Mouse (Mus musculus) forebrain, embryonic 10.5 days (tissue): ENCODE measurements at regions not wholly inside any gene's neighbourhood (a gene's known extent, or its start where the extent isn't known, plus 50 kb on each side); places are given as distances from the start of the nearest gene placed in this dataset.

Experiments used
- DNase-seq: peaks from one replicate; pipeline ENCODE4 v3.0.0-alpha.2; 2017; ENCODE audit warnings: low spot score; ENCODE audit errors: extremely low spot score
- H3K27ac ChIP-seq: fragments of 300-500 bp; sonication (generic); 2 replicates; pipeline ENCODE4 v1.5.1; 2016; ENCODE audit warnings: mild to moderate bottlenecking
- H3K27me3 ChIP-seq: fragments of 300-500 bp; sonication (generic); 2 replicates; pipeline ENCODE4 v1.6.1; 2016; ENCODE audit warnings: mild to moderate bottlenecking; ENCODE audit not compliant: poor library complexity, severe bottlenecking
- H3K36me3 ChIP-seq: fragments of 300-500 bp; sonication (generic); replicated peaks from 2 replicates; pipeline ENCODE4 v1.6.1; 2016; ENCODE audit warnings: mild to moderate bottlenecking, moderate library complexity
- H3K4me1 ChIP-seq: fragments of 300-500 bp; sonication (generic); 2 replicates; pipeline ENCODE4 v1.6.1; 2016
- H3K4me3 ChIP-seq: fragments of 300-500 bp; sonication (generic); 2 replicates; pipeline ENCODE4 v1.5.1; 2016; ENCODE audit warnings: mild to moderate bottlenecking, moderate library complexity
- H3K9me3 ChIP-seq: fragments of 300-500 bp; sonication (generic); 2 replicates; pipeline ENCODE4 v1.6.1; 2016; ENCODE audit warnings: mild to moderate bottlenecking, moderate library complexity
- WGBS: fragments of 180-500 bp; shearing (Covaris S2); methylation state at CpG from one replicate; pipeline ENCODE4 v1.1.7; 2016; 5-methylcytosine and 5-hydroxymethylcytosine counted together

DNA sequence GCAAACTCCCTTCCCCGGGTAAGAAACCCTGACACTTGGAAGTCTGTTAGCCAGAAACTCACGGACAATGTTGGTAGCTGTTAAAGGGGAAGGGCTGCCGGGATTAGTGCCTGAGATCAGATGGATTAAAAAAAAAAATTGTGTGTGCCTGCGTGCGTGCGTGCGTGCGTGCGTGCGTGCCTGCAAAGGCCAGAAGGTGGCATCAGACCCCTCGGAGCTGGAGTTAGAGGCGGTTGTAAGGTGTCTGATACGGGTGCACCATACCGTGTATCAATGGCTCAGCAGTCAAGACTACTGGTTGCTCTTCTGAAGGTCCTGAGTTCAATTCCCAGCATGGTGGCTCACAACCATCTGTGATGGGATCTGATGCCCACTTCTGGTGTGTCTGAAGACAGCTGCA, 59.0 kb upstream of the Ccdc167 start:
- no peak overlapping the region for H3K27ac ChIP-seq
- WGBS: 87% methylated on average over 14 of the region's 14 CpGs
- no peaks in the 10 kb centered on the region for H3K9me3 ChIP-seq
- no peaks in the 10 kb centered on the region for H3K36me3 ChIP-seq
- peaks cover 23% of the 10 kb centered on the region for H3K4me1 ChIP-seq
- H3K4me3 ChIP-seq: no peak overlapping the region
- H3K27me3 ChIP-seq: peaks cover 26% of the 10 kb centered on the region; the same call in 1 of the 2 replicates
- DNase-seq: no peak

DNA sequence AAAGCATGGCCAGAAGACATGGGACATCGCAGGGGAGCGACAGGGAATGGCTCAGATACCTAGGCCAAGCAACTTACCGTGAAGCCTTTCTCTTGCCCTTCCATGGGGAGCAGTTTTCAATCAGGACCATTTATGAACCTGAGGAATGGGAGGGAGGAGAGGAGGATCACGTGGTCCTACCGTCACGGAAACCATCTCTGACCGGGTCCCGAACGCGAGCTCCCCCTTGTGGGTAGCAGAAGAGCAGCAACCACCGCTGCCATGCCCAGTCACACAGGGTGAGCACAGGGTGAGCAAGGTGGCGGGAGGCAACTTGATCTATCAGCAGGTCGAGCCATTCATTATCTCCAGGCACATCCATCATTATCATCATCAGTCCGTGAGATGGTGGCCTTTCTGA, 56.5 kb upstream of the Ccdc167 start:
- H3K4me1 ChIP-seq: peaks cover 19% of the 10 kb centered on the region
- H3K9me3 ChIP-seq: no peaks in the 10 kb centered on the region
- H3K27ac ChIP-seq: no peak overlapping the region
- H3K4me3 ChIP-seq: no peak overlapping the region
- H3K27me3 ChIP-seq: peaks cover 26% of the 10 kb centered on the region; the same call in 1 of the 2 replicates
- 26% methylated on average over 14 of the region's 14 CpGs for WGBS
- no peaks in the 10 kb centered on the region for H3K36me3 ChIP-seq
- peak; percentile 62 for DNase-seq

DNA sequence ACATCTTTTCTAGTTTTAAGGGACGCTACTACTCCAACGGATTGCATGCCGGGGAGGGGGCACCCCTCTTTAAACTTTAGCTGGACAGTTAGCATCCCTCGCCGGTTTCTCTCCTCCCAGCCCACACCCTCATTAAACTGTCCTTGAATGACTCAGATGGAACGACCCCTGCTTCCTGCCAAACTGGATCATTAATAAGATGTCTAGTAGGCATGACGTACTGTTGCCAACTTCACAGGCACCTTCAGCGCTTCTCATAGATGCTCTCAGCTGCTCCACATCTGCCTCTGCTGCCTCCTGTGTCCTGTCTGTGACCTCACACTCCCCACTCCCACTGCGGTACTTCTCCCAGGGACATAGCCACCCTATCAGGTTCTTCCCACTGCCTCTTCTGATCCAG, 54.1 kb upstream of the Ccdc167 start:
- Histone ChIP-seq H3K4me1 (peaks cover 9% of the 10 kb centered on the region; the same call in 1 of the 2 replicates), H3K4me3 (no peak overlapping the region), H3K9me3 (no peaks in the 10 kb centered on the region), H3K27ac (no peak overlapping the region), H3K36me3 (no peaks in the 10 kb centered on the region), H3K27me3 (peaks cover 26% of the 10 kb centered on the region; the same call in 1 of the 2 replicates)
- no peak for DNase-seq
- WGBS: 85% methylated on average over 9 of the region's 9 CpGs

DNA sequence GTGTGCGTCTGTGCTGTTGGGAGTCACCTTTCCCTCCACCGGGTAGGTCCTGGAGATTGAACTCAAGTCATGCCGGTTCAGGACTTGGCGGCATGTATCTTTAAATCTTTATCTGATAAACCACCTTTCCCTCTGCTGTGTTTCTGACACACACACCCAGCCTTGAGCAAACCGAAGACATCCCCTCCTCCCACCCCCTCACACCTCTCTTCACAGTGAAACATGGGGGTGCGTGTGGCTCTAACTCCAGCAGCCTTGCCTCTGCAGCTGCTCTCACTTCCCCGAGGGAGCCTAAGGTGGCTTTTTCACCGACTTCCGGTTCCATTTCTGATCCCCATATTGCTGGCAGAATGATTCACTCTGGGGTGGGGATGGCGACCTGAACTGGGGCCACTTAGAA, 52.8 kb upstream of the Ccdc167 start:
- no peak for DNase-seq
- no peaks in the 10 kb centered on the region for H3K9me3 ChIP-seq
- H3K4me1 ChIP-seq: peaks cover 9% of the 10 kb centered on the region; the same call in 1 of the 2 replicates
- 89% methylated on average over 10 of the region's 10 CpGs for WGBS
- no peak overlapping the region for H3K27ac ChIP-seq
- H3K36me3 ChIP-seq: no peaks in the 10 kb centered on the region
- H3K27me3 ChIP-seq: peaks cover 20% of the 10 kb centered on the region; the same call in 1 of the 2 replicates
- no peak overlapping the region for H3K4me3 ChIP-seq

DNA sequence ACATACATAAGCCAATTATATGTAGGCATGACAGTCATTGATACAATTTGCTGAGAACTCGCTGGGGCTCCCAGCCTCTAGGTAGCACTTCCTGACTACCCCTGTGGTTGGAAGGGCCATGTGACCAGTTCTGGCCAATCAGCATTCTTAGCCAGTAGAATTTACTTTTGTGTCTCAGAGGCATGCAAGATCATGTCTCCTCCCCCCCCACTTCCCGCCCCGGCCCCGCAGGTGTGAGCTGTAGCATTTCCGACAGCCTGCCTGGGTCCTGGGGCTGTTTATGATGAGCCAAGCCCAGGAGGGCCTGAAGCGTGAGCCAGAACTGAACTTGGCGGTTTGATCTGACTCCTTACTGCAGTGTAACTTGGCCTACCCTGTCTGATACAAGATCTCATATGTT, 52.3 kb upstream of the Ccdc167 start:
- no peak for DNase-seq
- WGBS: 77% methylated on average over 7 of the region's 7 CpGs

DNA sequence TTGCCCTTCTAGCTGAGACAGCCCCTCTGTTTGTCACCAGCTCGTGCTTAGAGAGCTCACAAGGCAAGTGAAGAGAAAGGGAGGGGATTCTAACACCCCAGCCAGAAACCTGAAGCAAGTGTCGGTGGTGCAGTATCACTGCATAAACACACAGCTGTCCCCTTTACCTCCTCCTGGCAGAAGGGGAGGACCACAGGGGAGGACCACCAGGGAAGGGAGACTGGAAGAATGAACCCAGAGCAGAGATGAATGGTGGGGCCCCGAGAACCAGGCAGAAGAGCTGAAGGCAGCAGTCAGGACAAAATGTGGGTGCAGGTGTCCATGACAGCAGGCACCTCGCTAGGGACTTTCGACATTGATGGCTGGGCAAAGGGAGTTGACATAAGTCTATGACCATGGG, 51.8 kb upstream of the Ccdc167 start:
- WGBS: 79% methylated on average over 5 of the region's 5 CpGs
- Histone ChIP-seq H3K36me3 (no peaks in the 10 kb centered on the region), H3K9me3 (no peaks in the 10 kb centered on the region), H3K27me3 (peaks cover 15% of the 10 kb centered on the region; the same call in 1 of the 2 replicates), H3K4me1 (peaks cover 9% of the 10 kb centered on the region; the same call in 1 of the 2 replicates), H3K27ac (no peak overlapping the region), H3K4me3 (no peak overlapping the region)
- no peak for DNase-seq

More for the DNA sequence above, 52.3 kb upstream of the Ccdc167 start:
- Histone ChIP-seq H3K27me3 (peaks cover 15% of the 10 kb centered on the region; the same call in 1 of the 2 replicates), H3K36me3 (no peaks in the 10 kb centered on the region), H3K4me1 (peaks cover 9% of the 10 kb centered on the region; the same call in 1 of the 2 replicates), H3K4me3 (no peak overlapping the region), H3K9me3 (no peaks in the 10 kb centered on the region), H3K27ac (no peak overlapping the region)
